In the genomic region with DNA sequence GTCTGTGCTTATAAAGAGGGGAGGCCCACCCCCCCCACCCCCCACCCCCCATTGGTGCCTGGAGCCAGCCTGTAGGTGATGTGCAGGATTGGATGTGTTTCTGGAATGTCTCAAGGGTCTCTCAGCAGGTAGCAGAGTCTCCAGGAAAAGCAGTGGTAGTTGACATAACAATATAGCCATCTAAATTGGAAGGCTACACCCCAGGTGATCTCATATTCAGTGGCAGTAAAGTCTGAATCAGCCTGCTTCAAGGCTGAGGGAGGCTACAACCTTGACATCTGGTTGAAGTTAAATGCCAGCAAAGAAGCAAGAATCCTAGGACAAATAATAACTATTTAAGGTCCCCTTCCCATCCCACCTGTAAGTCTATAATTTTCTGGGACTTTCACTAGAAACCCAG, we compare ENCODE assay signal across 14 mouse cellular contexts.
"Had no signal": no experiment of that assay in that cellular context is flagged by ENCODE, and none has a peak within 500 bp of the region (broad histone marks: within the 10 kb centered on the region; RNA-seq: fewer than 3 reads in every experiment).

No protein-coding gene starts in this region.

- H3K4me3 ChIP-seq: midbrain, embryonic 10.5 days; midbrain, embryonic 12.5 days; myocyte; neural tube, embryonic 12.5 days; stomach, embryonic 15.5 days had no signal

- H3K27ac ChIP-seq: midbrain, embryonic 10.5 days; midbrain, embryonic 12.5 days; neural tube, embryonic 12.5 days; stomach, embryonic 15.5 days; stomach, postnatal 0 days had no signal

- H3K36me3 ChIP-seq: midbrain, embryonic 10.5 days; midbrain, embryonic 12.5 days; neural tube, embryonic 12.5 days; stomach, embryonic 15.5 days had no signal

- H3K4me1 ChIP-seq: midbrain, embryonic 12.5 days; neural tube, embryonic 12.5 days; stomach, embryonic 15.5 days had no signal

- H3K9ac ChIP-seq: lung, embryonic 14.5 days; midbrain, embryonic 12.5 days; neural tube, embryonic 12.5 days; stomach, embryonic 15.5 days had no signal

- DNase-seq: lung, adult 18-20 months; lung, embryonic 14.5 days; lung, postnatal 10 days; lung, postnatal 4 days; midbrain, embryonic 14.5 days; right cerebral cortex, postnatal 14 days; thymus, postnatal 14 days; thymus, postnatal 36 days had no signal

- H3K9me3 ChIP-seq: midbrain, embryonic 10.5 days; midbrain, embryonic 12.5 days; neural tube, embryonic 12.5 days; stomach, embryonic 15.5 days had no signal
